Comparison of ENCODE assay signal across 18 mouse cellular contexts in genomic region chr13:29186748-29187147, GRCm38 (mm10).
"Had no signal": no experiment of that assay in that cellular context is flagged by ENCODE, and none has a peak within 500 bp of the region (broad histone marks: within the 10 kb centered on the region; RNA-seq: fewer than 3 reads in every experiment).

No protein-coding gene starts in this region.

- H3K4me3 ChIP-seq: limb, embryonic 10.5 days; limb, embryonic 13.5 days; liver, embryonic 12.5 days; liver, embryonic 15.5 days; lung, embryonic 15.5 days; megakaryocyte, embryonic 14.5 days; midbrain, embryonic 10.5 days; midbrain, embryonic 13.5 days had no signal

- H3K9ac ChIP-seq: limb, embryonic 13.5 days; liver, embryonic 12.5 days; liver, embryonic 15.5 days; lung, embryonic 15.5 days; midbrain, embryonic 13.5 days had no signal

- H3K36me3 ChIP-seq: limb, embryonic 10.5 days; limb, embryonic 13.5 days; liver, embryonic 12.5 days; liver, embryonic 15.5 days; lung, embryonic 15.5 days; midbrain, embryonic 10.5 days; midbrain, embryonic 13.5 days had no signal

- H3K4me2 ChIP-seq: limb, embryonic 13.5 days; liver, embryonic 12.5 days; liver, embryonic 15.5 days; lung, embryonic 15.5 days; midbrain, embryonic 13.5 days had no signal

- H3K27ac ChIP-seq: limb, embryonic 10.5 days; limb, embryonic 13.5 days; liver, embryonic 12.5 days; liver, embryonic 15.5 days; lung, embryonic 15.5 days; midbrain, embryonic 10.5 days; midbrain, embryonic 13.5 days had no signal

- H3K9me3 ChIP-seq: limb, embryonic 10.5 days; limb, embryonic 13.5 days; liver, embryonic 12.5 days; liver, embryonic 15.5 days; lung, embryonic 15.5 days; megakaryocyte, embryonic 14.5 days; midbrain, embryonic 10.5 days; midbrain, embryonic 13.5 days had no signal

- DNase-seq: kidney, postnatal 10 days; kidney, postnatal 4 days; liver; lung, adult 18-20 months; lung, postnatal 10 days; lung, postnatal 36 days; thymus, adult 2 months; thymus, postnatal 14 days; thymus, postnatal 4 days had no signal

- ATAC-seq: liver, embryonic 12.5 days; midbrain, embryonic 13.5 days; midbrain, embryonic 16.5 days had no signal

- H3K27me3 ChIP-seq: limb, embryonic 13.5 days; liver, embryonic 12.5 days; liver, embryonic 15.5 days; lung, embryonic 15.5 days; megakaryocyte, embryonic 14.5 days; midbrain, embryonic 13.5 days had no signal

- H3K4me1 ChIP-seq: liver, embryonic 12.5 days; liver, embryonic 15.5 days; lung, embryonic 15.5 days; megakaryocyte, embryonic 14.5 days; midbrain, embryonic 13.5 days had no signal
